Mouse (Mus musculus) G1E (cell line): ENCODE measurements around the gene Cav1.

Experiments used
- CTCF ChIP-seq: IDR thresholded peaks from 2 replicates; pipeline ENCODE4 v1.5.1; 2012; ENCODE audit warnings: low read depth, low read length, inconsistent platforms, mixed read lengths
- POLR2AphosphoS5 ChIP-seq: IDR thresholded peaks from 2 replicates; pipeline ENCODE4 v1.6.1; 2012; ENCODE audit warnings: low read depth, low read length, inconsistent platforms; ENCODE audit not compliant: insufficient replicate concordance
- TAL1 ChIP-seq: conservative IDR thresholded peaks from 2 replicates; pipeline ENCODE4 v1.6.1; 2012; ENCODE audit warnings: low read depth, low read length, inconsistent platforms, mixed read lengths

DNA sequence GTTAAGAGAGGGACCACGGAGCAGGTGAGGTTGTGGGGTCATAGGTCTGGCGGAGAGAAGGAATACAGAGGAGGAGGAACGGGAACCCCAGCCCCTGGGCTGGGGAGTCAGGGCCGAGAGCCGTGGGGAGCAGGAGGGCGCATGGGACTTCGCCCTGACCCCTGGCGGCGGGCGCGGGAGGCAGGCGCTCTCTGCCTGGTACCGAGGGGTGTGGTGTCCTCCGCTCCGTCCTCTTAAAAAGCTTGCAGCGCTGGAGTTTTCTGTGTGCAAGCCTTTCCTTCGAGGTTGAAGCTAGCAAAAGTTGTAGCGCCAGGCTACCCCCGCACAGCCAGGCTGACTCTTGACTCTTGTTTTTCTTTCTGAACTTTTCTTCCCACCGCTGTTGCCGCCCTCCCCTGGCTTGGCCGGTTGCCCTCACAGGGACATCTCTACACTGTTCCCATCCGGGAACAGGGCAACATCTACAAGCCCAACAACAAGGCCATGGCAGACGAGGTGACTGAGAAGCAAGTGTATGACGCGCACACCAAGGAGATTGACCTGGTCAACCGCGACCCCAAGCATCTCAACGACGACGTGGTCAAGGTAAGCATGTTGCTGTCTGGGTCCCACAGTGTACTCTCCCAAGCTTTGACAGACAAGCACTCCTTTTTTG is 1.5 kb downstream of the Cav1 start:
- TF ChIP-seq CTCF, result no peak
- TF ChIP-seq POLR2AphosphoS5, result no peak
- no peak for TF ChIP-seq TAL1
